Mouse (Mus musculus) liver, embryonic 12.5 days (tissue): ENCODE measurements around the gene Pcbd2. TPM values are rescaled to one million over a fixed set of nuclear protein-coding genes. Genes with fewer than 3 reads are reported as not detected.

Experiments
- ATAC-seq: fragments of 200-750 bp; cut with Nextera tagmentation; 2 replicates; pipeline ENCODE4 v1.8.0; 2017; ENCODE audit warnings: moderate number of reproducible peaks, mild to moderate bottlenecking, moderate library complexity
- H3K27ac ChIP-seq: fragments of 300-500 bp; sonication (generic); 2 replicates; pipeline ENCODE4 v1.5.1; 2016; ENCODE audit warnings: mild to moderate bottlenecking
- H3K27me3 ChIP-seq: fragments of 300-500 bp; sonication (generic); replicated peaks from 2 replicates; pipeline ENCODE4 v1.6.1; 2016; ENCODE audit warnings: mild to moderate bottlenecking, moderate library complexity
- H3K36me3 ChIP-seq: fragments of 300-500 bp; sonication (generic); 2 replicates; pipeline ENCODE4 v1.6.1; 2016; ENCODE audit warnings: mild to moderate bottlenecking, moderate library complexity
- H3K4me1 ChIP-seq: fragments of 300-500 bp; sonication (generic); 2 replicates; pipeline ENCODE4 v1.6.1; 2016
- H3K4me2 ChIP-seq: fragments of 300-500 bp; sonication (generic); 2 replicates; pipeline ENCODE4 v1.6.1; 2016; ENCODE audit warnings: mild to moderate bottlenecking, moderate library complexity
- H3K4me3 ChIP-seq: fragments of 300-500 bp; sonication (generic); 2 replicates; pipeline ENCODE4 v1.5.1; 2016; ENCODE audit warnings: mild to moderate bottlenecking, moderate library complexity
- H3K9ac ChIP-seq: fragments of 300-500 bp; sonication (generic); 2 replicates; pipeline ENCODE4 v1.6.1; 2016; ENCODE audit warnings: mild to moderate bottlenecking, moderate library complexity
- H3K9me3 ChIP-seq: fragments of 300-500 bp; sonication (generic); replicated peaks from 2 replicates; pipeline ENCODE4 v1.6.1; 2016; ENCODE audit warnings: mild to moderate bottlenecking, moderate library complexity
- WGBS: fragments of 180-500 bp; shearing (Covaris S2); methylation state at CpG from one replicate; pipeline ENCODE4 v1.1.7; 2016; ENCODE audit not compliant: insufficient replicate concordance; 5-methylcytosine and 5-hydroxymethylcytosine counted together
- polyA plus RNA-seq: library from polyadenylated mRNA; unstranded; fragments of >200 nt; fragmentation: Nextera tagmentation; extraction: Ambion mirVana; gene quantifications from 2 replicates; pipeline ENCODE4 v1.2.1, GENCODE M21; 2016

The Pcbd2 gene
- polyA plus RNA-seq, 1 experiment from 2014 or later, result 45.8 TPM

DNA sequence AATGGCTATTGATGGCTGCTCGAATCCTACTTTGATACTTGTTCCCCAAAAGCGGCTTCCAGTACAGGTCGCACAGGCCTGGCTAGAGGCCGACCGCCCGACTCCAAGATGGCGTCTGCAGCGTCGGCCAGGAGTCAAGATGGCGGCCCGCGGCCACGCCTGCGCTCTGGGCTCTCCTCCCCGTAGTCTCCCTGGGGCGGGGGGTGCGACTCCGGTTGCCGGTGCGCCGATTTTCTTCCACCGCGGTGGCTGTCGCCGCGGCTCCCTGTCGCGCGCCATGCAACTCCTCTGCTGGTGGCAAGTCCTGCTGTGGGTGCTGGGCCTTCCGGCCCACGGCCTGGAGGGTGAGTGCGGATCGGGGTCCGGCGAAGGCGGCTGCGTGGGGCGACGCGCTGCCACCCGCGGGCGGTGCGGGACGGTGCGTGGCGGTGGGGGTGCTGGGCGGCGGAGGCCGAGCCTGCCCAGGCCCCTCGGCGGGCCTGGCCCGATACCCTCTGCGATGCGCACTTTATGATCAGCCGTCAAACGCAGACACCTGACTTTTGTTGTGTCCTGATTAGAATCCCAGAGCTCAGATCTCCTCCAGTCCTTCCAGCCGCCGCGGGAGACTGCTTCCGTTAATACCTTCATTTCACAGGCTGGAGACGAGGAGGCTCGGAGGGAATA lies 12.5 kb upstream of the Pcbd2 start, which contains the start of gene Txndc15:
Txndc15 (plus strand) TSS at position 150 of the 666 bp plus-strand sequence.
- 1% methylated on average over 63 of the region's 63 CpGs for WGBS
- peak within 1 kb of the TSS; percentile 90 for H3K4me2 ChIP-seq
- no peaks in the 10 kb centered on the region for H3K27me3 ChIP-seq
- peaks cover 21% of the 10 kb centered on the region for H3K4me1 ChIP-seq
- peak within 1 kb of the TSS; percentile 78 for H3K27ac ChIP-seq
- peak within 1 kb of the TSS; percentile 95 for H3K9ac ChIP-seq
- no peaks in the 10 kb centered on the region for H3K9me3 ChIP-seq
- H3K36me3 ChIP-seq, result peaks cover 20% of the 10 kb centered on the region
- H3K4me3 ChIP-seq, result peak within 1 kb of the TSS; percentile 94
- ATAC-seq, result peak; percentile 94

GRCm38 (mm10) chr13:55715167-55715512 lies 12.0 kb upstream of the Pcbd2 start:
- Histone ChIP-seq H3K4me2 (peak overlapping the region; percentile 90), H3K27ac (peak overlapping the region; percentile 78), H3K36me3 (peaks cover 25% of the 10 kb centered on the region)

DNA sequence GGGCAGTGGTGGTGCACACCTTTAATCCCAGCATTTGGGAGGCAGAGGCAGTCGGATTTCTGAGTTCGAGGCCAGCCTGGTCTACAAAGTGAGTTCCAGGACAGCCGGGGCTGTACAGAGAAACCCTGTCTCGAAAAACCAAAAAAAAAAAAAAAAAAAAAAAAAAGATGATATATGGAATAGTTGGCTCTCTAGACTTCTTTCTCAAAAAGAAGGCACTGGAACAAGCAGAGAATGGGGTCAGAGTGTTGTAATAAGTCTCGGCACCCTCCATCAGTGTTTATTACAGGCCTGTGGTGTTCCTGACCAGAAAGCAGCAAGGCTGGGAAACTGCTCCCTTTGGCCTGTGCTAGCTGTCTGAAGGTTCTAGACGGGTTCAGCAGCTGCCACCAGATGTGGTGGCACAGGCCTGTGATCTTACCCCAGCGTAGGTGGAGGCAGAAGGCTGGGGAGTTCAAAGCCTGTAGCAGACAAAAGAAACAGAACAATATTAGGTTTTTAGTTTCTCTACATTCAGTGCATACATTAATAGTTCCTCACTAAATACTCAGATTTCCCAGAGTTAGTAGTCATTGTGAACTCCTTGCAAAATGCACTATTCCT lies 11.2 kb upstream of the Pcbd2 start:
- H3K4me3 ChIP-seq, result no peak overlapping the region
- H3K4me2 ChIP-seq, result no peak overlapping the region; the same call in 1 of the 2 replicates
- H3K36me3 ChIP-seq, result peaks cover 31% of the 10 kb centered on the region
- no peak for ATAC-seq
- H3K27ac ChIP-seq, result no peak overlapping the region
- H3K4me1 ChIP-seq, result peaks cover 21% of the 10 kb centered on the region
- 0 out of 2 replicates have a peak overlapping the region, but pooled peaks have one; percentile 17 for H3K9ac ChIP-seq
- WGBS, result 79% methylated on average over 7 of the region's 7 CpGs
- no peaks in the 10 kb centered on the region for H3K9me3 ChIP-seq
- no peaks in the 10 kb centered on the region for H3K27me3 ChIP-seq

More at GRCm38 (mm10) chr13:55715167-55715512, 12.0 kb upstream of the Pcbd2 start:
- ATAC-seq, result no peak
- Histone ChIP-seq H3K9me3 (no peaks in the 10 kb centered on the region), H3K4me3 (peak overlapping the region; percentile 94), H3K4me1 (peaks cover 21% of the 10 kb centered on the region), H3K27me3 (no peaks in the 10 kb centered on the region), H3K9ac (peak overlapping the region; percentile 95)
- whole genome bisulfite sequencing, result 4% methylated on average over 5 of the region's 5 CpGs

DNA sequence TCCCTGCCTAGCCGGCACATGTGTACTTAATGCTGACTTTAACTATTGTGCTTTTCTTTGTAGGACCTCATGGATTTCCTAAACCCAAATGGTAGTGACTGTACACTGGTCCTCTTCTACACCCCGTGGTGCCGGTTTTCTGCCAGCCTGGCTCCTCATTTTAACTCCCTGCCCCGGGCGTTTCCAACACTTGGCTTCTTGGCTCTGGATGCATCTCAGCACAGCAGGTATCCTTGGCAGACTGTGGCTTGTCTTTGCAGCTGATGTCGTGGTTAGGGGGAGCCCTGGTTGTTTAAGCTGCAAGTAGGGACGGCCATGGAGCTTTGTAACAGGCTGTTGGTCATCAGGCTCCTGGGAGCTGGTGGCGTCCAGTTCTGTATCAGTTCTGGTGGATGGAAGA lies 5.7 kb upstream of the Pcbd2 start:
- H3K9ac ChIP-seq, result no peak overlapping the region
- no peak overlapping the region for H3K27ac ChIP-seq

GRCm38 (mm10) chr13:55721995-55722394 lies 5.2 kb upstream of the Pcbd2 start:
- no peaks in the 10 kb centered on the region for H3K9me3 ChIP-seq
- peaks cover 59% of the 10 kb centered on the region for H3K36me3 ChIP-seq
- no peak overlapping the region for H3K27ac ChIP-seq
- no peak overlapping the region for H3K4me2 ChIP-seq
- H3K9ac ChIP-seq, result no peak overlapping the region
- ATAC-seq, result no peak
- H3K4me3 ChIP-seq, result no peak overlapping the region
- no peaks in the 10 kb centered on the region for H3K27me3 ChIP-seq
- peaks cover 5% of the 10 kb centered on the region for H3K4me1 ChIP-seq
- 81% methylated on average over 2 of the region's 2 CpGs for WGBS

More for the DNA sequence above, 5.7 kb upstream of the Pcbd2 start:
- Histone ChIP-seq H3K36me3 (peaks cover 59% of the 10 kb centered on the region), H3K27me3 (no peaks in the 10 kb centered on the region), H3K4me2 (no peak overlapping the region), H3K4me3 (no peak overlapping the region), H3K4me1 (peaks cover 4% of the 10 kb centered on the region), H3K9me3 (no peaks in the 10 kb centered on the region)
- no peak for ATAC-seq
- 70% methylated on average over 8 of the region's 8 CpGs for WGBS

- Histone ChIP-seq H3K4me1 (peaks cover 13% of the 10 kb centered on the region), H3K9ac (peak overlapping the region; percentile 86), H3K4me2 (peak overlapping the region; percentile 87), H3K27ac (peak overlapping the region; percentile 97), H3K27me3 (no peaks in the 10 kb centered on the region), H3K9me3 (no peaks in the 10 kb centered on the region), H3K36me3 (peaks cover 24% of the 10 kb centered on the region), H3K4me3 (peak overlapping the region; percentile 71)
- 2% methylated on average over 4 of the region's 4 CpGs for WGBS
- ATAC-seq, result no peak
These were observed 509 bp upstream of the Pcbd2 start for GRCm38 (mm10) chr13:55726598-55727119.

DNA sequence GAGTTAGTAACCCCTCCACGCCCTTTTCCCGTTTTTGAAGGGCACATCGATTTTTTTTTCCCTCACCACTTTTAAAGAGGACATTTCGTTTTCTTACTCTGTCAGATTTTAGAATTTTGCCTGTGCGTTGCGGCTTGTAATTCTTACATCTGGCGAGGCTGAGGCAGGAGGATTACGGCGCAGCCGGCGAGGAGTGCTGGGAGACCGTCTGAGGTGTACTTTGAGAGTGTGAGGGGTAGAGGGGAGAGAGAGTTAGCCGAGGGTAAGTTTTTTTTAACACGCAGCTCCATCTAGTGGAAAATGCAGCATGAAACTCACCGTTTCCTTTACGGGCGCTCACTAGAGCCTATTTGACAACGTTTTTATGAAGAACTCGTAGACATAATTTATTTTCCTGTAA lies 671 bp downstream of the Pcbd2 start:
- Histone ChIP-seq H3K9ac (peak overlapping the region; percentile 86), H3K4me1 (peaks cover 20% of the 10 kb centered on the region), H3K4me3 (peak overlapping the region; percentile 71), H3K27ac (peak overlapping the region; percentile 97), H3K27me3 (no peaks in the 10 kb centered on the region), H3K4me2 (peak overlapping the region; percentile 87), H3K9me3 (no peaks in the 10 kb centered on the region), H3K36me3 (peaks cover 20% of the 10 kb centered on the region)
- peak; percentile 75 for ATAC-seq
- 3% methylated on average over 19 of the region's 19 CpGs for WGBS

DNA sequence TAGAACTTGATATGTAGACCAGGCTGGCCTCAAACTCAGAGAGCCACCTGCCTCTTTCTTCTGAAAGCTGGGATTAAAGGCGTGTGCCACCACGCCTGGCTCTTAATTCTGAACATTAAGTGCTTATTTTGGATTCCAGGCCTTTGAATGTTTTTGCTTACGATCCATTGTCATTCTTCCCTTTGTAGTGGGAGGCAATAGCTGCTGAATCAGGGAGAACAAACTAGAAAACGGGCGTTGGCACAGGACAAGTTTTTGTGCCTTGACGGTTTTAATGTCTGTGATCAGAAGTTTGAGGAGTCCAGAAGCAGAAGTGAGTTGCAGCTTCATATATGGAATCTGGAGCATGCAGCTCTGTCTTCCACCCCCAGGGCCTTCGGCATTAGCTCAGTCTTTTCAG lies 3.5 kb downstream of the Pcbd2 start:
- no peak overlapping the region for H3K4me2 ChIP-seq
- no peak for ATAC-seq
- WGBS, result 83% methylated on average over 7 of the region's 7 CpGs
- peaks cover 20% of the 10 kb centered on the region for H3K4me1 ChIP-seq
- H3K27ac ChIP-seq, result no peak overlapping the region
- no peak overlapping the region for H3K4me3 ChIP-seq
- H3K36me3 ChIP-seq, result peaks cover 13% of the 10 kb centered on the region; the same call in 1 of the 2 replicates
- no peak overlapping the region for H3K9ac ChIP-seq
- no peaks in the 10 kb centered on the region for H3K27me3 ChIP-seq
- H3K9me3 ChIP-seq, result no peaks in the 10 kb centered on the region

GRCm38 (mm10) chr13:55732121-55732520 lies 5.0 kb downstream of the Pcbd2 start:
- Histone ChIP-seq H3K4me1 (peaks cover 15% of the 10 kb centered on the region), H3K27me3 (no peaks in the 10 kb centered on the region), H3K4me2 (no peak overlapping the region), H3K4me3 (no peak overlapping the region), H3K9ac (no peak overlapping the region), H3K27ac (0 out of 2 replicates have a peak overlapping the region, but pooled peaks have one; percentile 6), H3K36me3 (peaks cover 12% of the 10 kb centered on the region; the same call in 1 of the 2 replicates), H3K9me3 (no peaks in the 10 kb centered on the region)
- WGBS, result 51% methylated on average over 2 of the region's 2 CpGs
- peak; percentile 46; the same call in 1 of the 2 replicates for ATAC-seq

GRCm38 (mm10) chr13:55733628-55734502 lies 6.7 kb downstream of the Pcbd2 start:
- H3K27me3 ChIP-seq, result no peaks in the 10 kb centered on the region
- H3K4me3 ChIP-seq, result no peak overlapping the region
- no peaks in the 10 kb centered on the region for H3K9me3 ChIP-seq
- peaks cover 12% of the 10 kb centered on the region; the same call in 1 of the 2 replicates for H3K36me3 ChIP-seq
- WGBS, result 82% methylated on average over 22 of the region's 22 CpGs
- ATAC-seq, result no peak
- H3K4me2 ChIP-seq, result no peak overlapping the region
- no peak overlapping the region for H3K27ac ChIP-seq
- no peak overlapping the region for H3K9ac ChIP-seq
- H3K4me1 ChIP-seq, result peaks cover 12% of the 10 kb centered on the region

DNA sequence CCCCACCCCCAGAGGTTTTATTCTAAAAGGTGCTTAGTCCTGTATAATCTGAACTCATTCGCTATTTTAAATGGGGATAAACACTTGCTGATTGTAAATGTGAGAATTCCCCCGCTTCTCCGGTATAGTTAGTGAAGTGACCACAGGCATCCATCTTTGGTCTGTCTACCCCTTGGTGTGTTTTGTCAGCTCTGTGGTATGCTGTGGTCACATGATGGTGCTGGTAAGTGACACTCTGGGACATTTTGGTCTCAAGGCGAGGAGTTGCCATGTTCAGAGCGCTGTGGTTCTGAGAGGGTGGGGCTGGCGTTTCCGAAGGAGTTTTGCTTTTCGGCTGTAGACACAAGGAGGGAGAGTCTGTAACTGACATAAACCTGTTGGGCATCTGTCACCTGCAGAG lies 10.7 kb downstream of the Pcbd2 start:
- no peak for ATAC-seq
- no peaks in the 10 kb centered on the region for H3K27me3 ChIP-seq
- WGBS, result 83% methylated on average over 8 of the region's 8 CpGs
- H3K4me2 ChIP-seq, result no peak overlapping the region
- no peaks in the 10 kb centered on the region for H3K9me3 ChIP-seq
- H3K9ac ChIP-seq, result no peak overlapping the region
- H3K4me1 ChIP-seq, result no peaks in the 10 kb centered on the region
- H3K27ac ChIP-seq, result no peak overlapping the region
- H3K36me3 ChIP-seq, result peaks cover 18% of the 10 kb centered on the region; the same call in 1 of the 2 replicates
- no peak overlapping the region for H3K4me3 ChIP-seq
